Mouse (Mus musculus): ENCODE measurements around the gene Matk.
A peak's percentile ranks its signal among the peaks of the same experiment; 100 is the strongest.

Matk gene

GRCm38 (mm10) chr10:81302781-81303218 lies 50.1 kb downstream of the Matk start:
- no peak for DNase-seq (ENCODE audit: low read depth, low spot score)

- no peak for DNase-seq (ENCODE audit: low read depth, low spot score)
Observed at GRCm38 (mm10) chr10:81303258-81303657, 50.5 kb downstream of the Matk start.

GRCm38 (mm10) chr10:81303761-81304160 lies 51.0 kb downstream of the Matk start:
- DNase-seq (ENCODE audit: low read depth, low spot score), result peak; percentile 55

GRCm38 (mm10) chr10:81304597-81305238 lies 52.0 kb downstream of the Matk start:
- DNase-seq (ENCODE audit: low read depth, low spot score), result peak; percentile 69

GRCm38 (mm10) chr10:81305663-81306062 lies 52.9 kb downstream of the Matk start:
- no peak for DNase-seq (ENCODE audit: low read depth, low spot score)

- DNase-seq (ENCODE audit: low read depth, low spot score), result no peak
Observed at GRCm38 (mm10) chr10:81306173-81306668, 53.5 kb downstream of the Matk start.

GRCm38 (mm10) chr10:81306837-81307682 lies 54.3 kb downstream of the Matk start:
- no peak for DNase-seq (ENCODE audit: low read depth, low spot score)

- DNase-seq (ENCODE audit: low read depth, low spot score), result peak; percentile 48
Observed at GRCm38 (mm10) chr10:81309571-81309970, 56.8 kb downstream of the Matk start.
